Mouse (Mus musculus): Measurements from ENCODE around the gene Crybb3. TPM values are rescaled to one million over a fixed set of nuclear protein-coding genes. Genes with fewer than 3 reads are reported as not detected.

Gene Crybb3
- polyA plus RNA-seq, 1 experiment from 2014 or later, result 1.5 TPM

DNA sequence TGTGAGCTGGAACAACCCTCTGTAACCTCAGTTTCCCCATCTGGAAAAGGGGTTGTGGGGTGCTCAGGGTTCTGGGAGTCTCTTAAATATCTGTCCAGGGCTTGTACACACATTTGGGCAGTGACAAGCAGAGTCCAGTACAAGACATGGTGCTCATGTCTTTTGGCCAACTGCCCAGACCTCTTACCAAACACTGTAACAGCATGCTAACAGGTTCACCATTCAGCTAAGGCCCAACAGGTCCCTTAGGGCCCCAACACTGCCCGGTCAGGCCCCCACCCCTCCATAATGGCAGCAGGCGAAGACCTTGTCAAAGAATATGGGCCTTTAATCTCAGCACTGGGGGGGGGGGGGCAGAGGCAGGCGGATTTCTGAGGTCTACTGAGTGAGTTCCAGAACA lies 26.3 kb upstream of the Crybb3 start:
- H3K27me3 ChIP-seq (replicated peaks; ENCODE audit: insufficient read depth, low read length), result no peaks in the 10 kb centered on the region
- ATAC-seq, result peak; percentile 60
- peak; percentile 80 for DNase-seq (ENCODE audit: low spot score)
- H3K9ac ChIP-seq (replicated peaks; ENCODE audit: low read depth), result no peak overlapping the region
- H3K27ac ChIP-seq (ENCODE audit: low read length), result peak overlapping the region; percentile 73
- H3K4me1 ChIP-seq (ENCODE audit: insufficient read depth, low read depth, low read length), result no peaks in the 10 kb centered on the region
- 56% methylated on average over 3 of the region's 3 CpGs for WGBS
- H3K36me3 ChIP-seq (ENCODE audit: insufficient read depth, low read length), result no peaks in the 10 kb centered on the region
- no peaks in the 10 kb centered on the region for H3K9me3 ChIP-seq (ENCODE audit: low read length)
- H3K4me3 ChIP-seq (ENCODE audit: low read depth, low read length), result no peak overlapping the region
- TF ChIP-seq EP300 (IDR thresholded peaks at IDR 0.05) (no peak), CTCF (IDR thresholded peaks at IDR 0.05) (no peak)
- H3K4me2 ChIP-seq (replicated peaks; ENCODE audit: low read depth, low read length), result no peak overlapping the region

DNA sequence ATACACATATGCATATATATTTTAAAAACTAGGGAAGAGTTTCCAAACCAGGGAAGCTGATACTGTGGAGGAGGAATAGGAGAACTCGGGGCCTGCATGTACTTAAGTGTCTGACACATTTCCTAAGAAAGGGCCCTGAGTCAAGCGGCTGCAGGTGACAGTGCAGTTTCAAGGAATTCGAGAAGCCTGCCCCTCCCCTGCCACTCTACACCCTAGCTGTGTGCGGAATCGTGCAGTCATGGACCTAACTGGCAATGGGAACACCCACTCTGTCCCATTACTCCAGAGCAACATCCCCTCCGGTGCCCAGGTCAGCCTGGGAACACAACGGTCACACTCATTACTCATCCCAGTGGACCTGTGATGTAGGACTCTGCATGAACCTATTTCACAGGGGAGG lies 25.2 kb upstream of the Crybb3 start:
- no peaks in the 10 kb centered on the region for H3K27me3 ChIP-seq (replicated peaks; ENCODE audit: insufficient read depth, low read length)
- WGBS, result 50% methylated on average over 7 of the region's 7 CpGs
- TF ChIP-seq CTCF (IDR thresholded peaks at IDR 0.05) (no peak), EP300 (IDR thresholded peaks at IDR 0.05) (no peak)
- H3K4me3 ChIP-seq (ENCODE audit: low read depth, low read length), result no peak overlapping the region
- no peak overlapping the region for H3K27ac ChIP-seq (ENCODE audit: low read length)
- DNase-seq (ENCODE audit: low spot score) (peak; percentile 74), ATAC-seq (peak; percentile 35)
- H3K36me3 ChIP-seq (ENCODE audit: insufficient read depth, low read length), result no peaks in the 10 kb centered on the region
- H3K4me1 ChIP-seq (ENCODE audit: insufficient read depth, low read depth, low read length), result no peaks in the 10 kb centered on the region
- H3K9ac ChIP-seq (replicated peaks; ENCODE audit: low read depth), result no peak overlapping the region
- no peak overlapping the region for H3K4me2 ChIP-seq (replicated peaks; ENCODE audit: low read depth, low read length)
- H3K9me3 ChIP-seq (ENCODE audit: low read length), result no peaks in the 10 kb centered on the region

DNA sequence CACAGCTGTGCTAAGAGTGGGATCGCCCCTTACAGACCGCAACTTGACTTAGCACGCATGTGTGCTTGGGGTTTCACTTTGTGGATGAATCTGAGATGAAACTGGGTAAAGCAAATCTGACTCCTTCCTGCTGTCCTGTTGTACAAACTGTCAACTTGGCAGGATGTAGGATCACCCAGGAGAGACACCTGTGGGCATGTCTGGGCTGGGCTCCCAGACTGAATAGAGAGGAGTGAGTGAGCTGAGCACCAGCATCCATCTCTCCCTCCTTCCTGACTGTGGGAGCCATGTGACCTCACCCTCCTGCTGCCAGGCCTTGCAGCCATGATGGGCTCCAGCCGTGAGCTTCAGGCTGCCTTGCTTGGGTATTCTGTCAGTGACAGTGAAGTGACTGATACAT lies 24.1 kb upstream of the Crybb3 start:
- no peak for TF ChIP-seq CTCF (IDR thresholded peaks at IDR 0.05)
- no peak for DNase-seq (ENCODE audit: low spot score)
- Histone ChIP-seq H3K9ac (replicated peaks; ENCODE audit: low read depth) (no peak overlapping the region), H3K4me3 (ENCODE audit: low read depth, low read length) (no peak overlapping the region), H3K4me2 (replicated peaks; ENCODE audit: low read depth, low read length) (no peak overlapping the region), H3K4me1 (ENCODE audit: insufficient read depth, low read depth, low read length) (no peaks in the 10 kb centered on the region), H3K36me3 (ENCODE audit: insufficient read depth, low read length) (no peaks in the 10 kb centered on the region), H3K9me3 (ENCODE audit: low read length) (no peaks in the 10 kb centered on the region), H3K27me3 (replicated peaks; ENCODE audit: insufficient read depth, low read length) (no peaks in the 10 kb centered on the region), H3K27ac (ENCODE audit: low read length) (no peak overlapping the region)
- 89% methylated on average over 4 of the region's 4 CpGs for WGBS
- ATAC-seq, result no peak

DNA sequence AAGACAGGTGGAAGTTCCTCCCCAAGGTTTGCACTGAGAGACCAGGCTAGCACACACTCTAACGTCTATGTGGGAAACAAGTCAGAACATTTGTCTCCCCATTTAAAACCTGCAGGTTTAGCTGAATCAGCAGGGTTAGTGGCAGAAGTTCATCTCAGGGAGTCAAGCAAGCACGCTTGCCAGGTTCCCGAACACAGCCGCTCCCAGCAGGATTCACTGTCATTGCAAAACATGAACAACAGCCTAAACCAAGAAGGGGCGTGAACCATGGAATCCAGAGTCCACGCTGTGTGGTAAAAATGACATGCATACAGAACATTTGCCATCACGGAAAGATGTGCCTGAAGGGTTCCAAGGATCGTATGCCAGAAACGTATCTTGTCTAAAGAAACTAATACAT lies 23.7 kb upstream of the Crybb3 start:
- Histone ChIP-seq H3K4me3 (ENCODE audit: low read depth, low read length) (no peak overlapping the region), H3K4me2 (replicated peaks; ENCODE audit: low read depth, low read length) (no peak overlapping the region), H3K36me3 (ENCODE audit: insufficient read depth, low read length) (no peaks in the 10 kb centered on the region), H3K27me3 (replicated peaks; ENCODE audit: insufficient read depth, low read length) (no peaks in the 10 kb centered on the region), H3K9me3 (ENCODE audit: low read length) (no peaks in the 10 kb centered on the region), H3K4me1 (ENCODE audit: insufficient read depth, low read depth, low read length) (no peaks in the 10 kb centered on the region), H3K9ac (replicated peaks; ENCODE audit: low read depth) (no peak overlapping the region), H3K27ac (ENCODE audit: low read length) (no peak overlapping the region)
- WGBS, result 80% methylated on average over 9 of the region's 9 CpGs
- DNase-seq (ENCODE audit: low spot score), result no peak
- no peak for ATAC-seq
- TF ChIP-seq CTCF (IDR thresholded peaks at IDR 0.05) (no peak), EP300 (IDR thresholded peaks at IDR 0.05) (no peak)

DNA sequence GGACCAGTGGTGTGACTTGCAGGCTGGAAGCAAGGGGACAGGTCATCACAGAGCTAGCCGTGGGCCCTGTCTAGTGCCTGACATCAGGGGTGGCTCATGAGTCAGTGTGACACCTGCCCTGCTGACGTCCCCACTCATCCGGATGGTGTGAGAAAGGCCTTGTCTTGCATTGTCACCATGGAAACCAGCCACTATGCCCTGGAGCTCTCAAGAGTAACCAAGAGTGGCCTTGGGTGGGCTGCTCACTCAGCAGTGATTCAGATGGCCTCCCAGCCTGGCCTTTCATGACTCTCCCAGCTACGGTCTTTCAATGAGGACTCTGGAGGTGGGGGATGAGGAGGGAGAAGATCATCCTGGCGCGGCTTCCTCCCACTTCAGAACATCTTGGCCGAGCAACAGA lies 21.1 kb upstream of the Crybb3 start:
- H3K4me3 ChIP-seq (ENCODE audit: low read depth, low read length), result no peak overlapping the region
- no peak overlapping the region for H3K27ac ChIP-seq (ENCODE audit: low read length)
- no peaks in the 10 kb centered on the region for H3K9me3 ChIP-seq (ENCODE audit: low read length)
- 58% methylated on average over 7 of the region's 7 CpGs for WGBS
- no peaks in the 10 kb centered on the region for H3K27me3 ChIP-seq (replicated peaks; ENCODE audit: insufficient read depth, low read length)
- DNase-seq (ENCODE audit: low spot score) (no peak), ATAC-seq (no peak)
- H3K36me3 ChIP-seq (ENCODE audit: insufficient read depth, low read length), result no peaks in the 10 kb centered on the region
- no peak for TF ChIP-seq EP300 (IDR thresholded peaks at IDR 0.05)
- no peak for TF ChIP-seq CTCF (IDR thresholded peaks at IDR 0.05)
- H3K9ac ChIP-seq (replicated peaks; ENCODE audit: low read depth), result no peak overlapping the region
- H3K4me1 ChIP-seq (ENCODE audit: insufficient read depth, low read depth, low read length), result no peaks in the 10 kb centered on the region
- no peak overlapping the region for H3K4me2 ChIP-seq (replicated peaks; ENCODE audit: low read depth, low read length)

DNA sequence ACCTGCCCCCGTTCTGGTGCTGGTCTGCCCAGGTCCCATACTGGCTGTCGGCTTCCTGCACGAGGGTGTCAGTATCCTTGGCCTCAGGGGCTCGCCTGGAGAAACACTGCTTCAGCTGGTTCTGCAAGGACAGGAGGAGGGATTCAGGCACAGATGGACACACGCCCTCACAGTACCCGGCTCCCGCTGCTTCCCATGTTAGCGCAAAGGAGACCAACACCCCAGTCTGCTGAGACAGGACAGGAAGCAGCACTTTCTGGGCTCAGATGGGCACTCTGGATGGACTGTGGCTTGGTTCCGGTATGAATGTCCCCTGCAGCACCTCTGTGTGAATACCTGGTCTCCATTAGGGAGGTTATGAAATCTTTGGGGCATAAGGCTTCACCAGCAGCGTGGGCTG lies 20.1 kb upstream of the Crybb3 start:
- WGBS, result 77% methylated on average over 10 of the region's 10 CpGs
- H3K4me2 ChIP-seq (replicated peaks; ENCODE audit: low read depth, low read length), result no peak overlapping the region
- H3K27ac ChIP-seq (ENCODE audit: low read length), result no peak overlapping the region
- no peaks in the 10 kb centered on the region for H3K36me3 ChIP-seq (ENCODE audit: insufficient read depth, low read length)
- no peaks in the 10 kb centered on the region for H3K27me3 ChIP-seq (replicated peaks; ENCODE audit: insufficient read depth, low read length)
- H3K4me1 ChIP-seq (ENCODE audit: insufficient read depth, low read depth, low read length), result no peaks in the 10 kb centered on the region
- H3K9ac ChIP-seq (replicated peaks; ENCODE audit: low read depth), result no peak overlapping the region
- no peak overlapping the region for H3K4me3 ChIP-seq (ENCODE audit: low read depth, low read length)
- ATAC-seq (no peak), DNase-seq (ENCODE audit: low spot score) (no peak)
- TF ChIP-seq CTCF (IDR thresholded peaks at IDR 0.05), result no peak
- no peak for TF ChIP-seq EP300 (IDR thresholded peaks at IDR 0.05)
- no peaks in the 10 kb centered on the region for H3K9me3 ChIP-seq (ENCODE audit: low read length)

DNA sequence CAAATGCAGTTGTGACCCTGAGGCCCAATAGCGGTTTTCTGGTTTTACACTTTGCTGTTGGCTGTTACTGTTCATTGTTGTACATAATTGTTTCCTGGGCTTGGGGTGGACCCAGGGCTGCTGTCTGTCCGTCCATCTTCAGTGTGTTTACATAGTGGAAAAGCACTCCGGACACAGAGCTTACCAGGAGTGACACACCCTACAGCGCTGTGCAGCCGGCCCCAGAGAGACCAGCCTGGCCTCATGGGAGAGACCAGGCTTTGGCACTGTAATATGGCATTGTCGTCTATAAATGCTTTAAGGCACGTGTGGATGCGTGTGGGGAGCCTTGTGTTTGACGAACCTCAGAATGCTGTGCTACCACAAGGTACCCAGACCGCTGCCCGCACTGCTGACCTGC lies 19.0 kb upstream of the Crybb3 start:
- H3K9ac ChIP-seq (replicated peaks; ENCODE audit: low read depth), result no peak overlapping the region
- H3K27me3 ChIP-seq (replicated peaks; ENCODE audit: insufficient read depth, low read length), result no peaks in the 10 kb centered on the region
- H3K36me3 ChIP-seq (ENCODE audit: insufficient read depth, low read length), result 0 out of 2 replicates have a peak, but pooled peaks cover 1% of the 10 kb centered on the region
- H3K4me1 ChIP-seq (ENCODE audit: insufficient read depth, low read depth, low read length), result no peaks in the 10 kb centered on the region
- TF ChIP-seq CTCF (IDR thresholded peaks at IDR 0.05), result no peak
- TF ChIP-seq EP300 (IDR thresholded peaks at IDR 0.05), result no peak
- no peaks in the 10 kb centered on the region for H3K9me3 ChIP-seq (ENCODE audit: low read length)
- ATAC-seq (peak; percentile 46), DNase-seq (ENCODE audit: low spot score) (no peak)
- H3K4me2 ChIP-seq (replicated peaks; ENCODE audit: low read depth, low read length), result no peak overlapping the region
- H3K4me3 ChIP-seq (ENCODE audit: low read depth, low read length), result no peak overlapping the region
- WGBS, result 52% methylated on average over 11 of the region's 11 CpGs
- no peak overlapping the region for H3K27ac ChIP-seq (ENCODE audit: low read length)
